Mouse (Mus musculus) retina, postnatal 7 days (tissue): ENCODE results near the gene Ovca2.

ENCODE experiments used
- DNase-seq: peaks from one replicate; pipeline ENCODE4 v3.0.0-alpha.2; 2012; ENCODE audit warnings: low read depth, low spot score

Ovca2 gene

DNA sequence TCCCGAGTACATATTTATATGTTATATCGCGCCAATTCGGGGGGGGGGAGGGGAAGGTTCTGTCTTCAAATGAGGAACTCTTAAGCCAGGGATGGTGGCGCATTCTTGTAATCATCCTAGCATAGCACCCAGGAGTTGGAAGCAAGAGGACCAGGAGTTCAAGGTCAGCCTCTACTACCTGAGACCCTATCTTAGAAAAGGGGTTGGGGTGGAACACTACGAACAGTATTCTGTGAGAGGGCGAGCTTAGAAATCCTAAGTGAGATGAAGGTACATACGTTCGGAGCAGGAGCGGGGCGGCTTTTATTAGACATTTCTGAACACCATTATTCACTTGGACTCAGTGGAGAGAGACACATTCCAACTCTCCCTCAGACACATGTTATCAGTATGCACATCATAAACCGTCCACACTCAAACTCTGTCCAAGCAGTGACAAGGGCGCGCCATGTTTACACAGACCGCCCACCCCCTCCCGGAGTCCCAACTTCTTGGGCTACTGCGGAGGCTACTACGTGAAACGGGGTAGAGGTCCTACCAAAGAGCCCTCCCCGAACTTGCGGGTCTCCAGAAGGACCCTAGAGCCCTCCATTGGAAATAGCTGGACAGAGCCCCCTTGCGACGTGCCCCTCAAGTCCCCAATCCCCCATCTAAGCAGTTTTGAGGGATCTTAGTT is 9.1 kb downstream of the Ovca2 start, which contains the start of gene Hic1:
Gene Hic1 (minus strand): TSS at position 115 of the 676 bp plus-strand sequence.
- no peak for DNase-seq

GRCm38 (mm10) chr11:75168590-75169361 is 9.9 kb downstream of the Ovca2 start:
- no peak for DNase-seq

DNA sequence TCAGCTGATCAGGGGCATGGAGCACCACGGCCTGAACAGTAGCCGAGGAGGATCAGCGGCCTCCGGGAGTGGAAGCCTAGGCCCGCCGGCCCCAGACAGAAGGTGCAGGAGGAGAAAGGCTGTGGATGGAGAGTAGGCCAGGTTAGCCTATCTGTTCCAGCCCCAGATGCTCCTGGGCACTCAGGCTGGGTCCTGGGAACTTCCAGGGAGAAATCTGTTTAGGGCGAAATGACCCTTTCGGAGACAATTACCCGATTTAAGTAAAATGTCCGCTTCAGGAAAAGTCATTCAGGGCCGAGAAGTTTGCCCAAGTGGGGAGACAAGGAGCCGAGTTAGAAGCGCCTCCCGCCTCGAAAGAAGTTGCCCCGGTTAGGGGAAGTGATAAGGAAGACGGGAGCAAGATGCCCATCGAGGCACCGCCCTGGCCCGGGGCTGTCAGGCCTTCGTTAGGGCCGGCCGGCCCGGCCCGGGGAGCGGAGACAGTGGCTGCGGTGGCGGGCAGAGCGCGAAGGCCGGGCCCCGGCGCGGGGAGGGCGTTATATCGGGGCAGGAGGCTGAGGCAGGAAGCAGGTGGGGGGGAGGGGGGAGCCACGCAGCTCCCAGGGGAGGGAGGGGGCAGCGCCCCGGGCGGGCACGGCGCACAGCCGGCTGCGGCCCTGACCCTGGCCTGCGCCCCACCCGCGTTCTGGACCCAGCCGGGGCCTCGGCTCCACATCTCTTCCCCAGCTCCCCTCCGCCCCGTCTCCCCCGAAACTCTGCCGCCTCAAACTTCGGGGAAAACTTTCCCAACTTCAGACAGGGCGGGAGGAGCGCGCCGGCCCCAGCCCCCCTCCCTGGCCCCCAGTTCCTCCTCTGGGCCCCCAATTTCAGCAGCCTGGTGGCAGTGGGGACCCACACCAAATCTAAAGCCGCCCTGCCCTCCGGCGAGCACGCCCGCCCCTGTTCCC is 10.7 kb downstream of the Ovca2 start:
- DNase-seq, result no peak

DNA sequence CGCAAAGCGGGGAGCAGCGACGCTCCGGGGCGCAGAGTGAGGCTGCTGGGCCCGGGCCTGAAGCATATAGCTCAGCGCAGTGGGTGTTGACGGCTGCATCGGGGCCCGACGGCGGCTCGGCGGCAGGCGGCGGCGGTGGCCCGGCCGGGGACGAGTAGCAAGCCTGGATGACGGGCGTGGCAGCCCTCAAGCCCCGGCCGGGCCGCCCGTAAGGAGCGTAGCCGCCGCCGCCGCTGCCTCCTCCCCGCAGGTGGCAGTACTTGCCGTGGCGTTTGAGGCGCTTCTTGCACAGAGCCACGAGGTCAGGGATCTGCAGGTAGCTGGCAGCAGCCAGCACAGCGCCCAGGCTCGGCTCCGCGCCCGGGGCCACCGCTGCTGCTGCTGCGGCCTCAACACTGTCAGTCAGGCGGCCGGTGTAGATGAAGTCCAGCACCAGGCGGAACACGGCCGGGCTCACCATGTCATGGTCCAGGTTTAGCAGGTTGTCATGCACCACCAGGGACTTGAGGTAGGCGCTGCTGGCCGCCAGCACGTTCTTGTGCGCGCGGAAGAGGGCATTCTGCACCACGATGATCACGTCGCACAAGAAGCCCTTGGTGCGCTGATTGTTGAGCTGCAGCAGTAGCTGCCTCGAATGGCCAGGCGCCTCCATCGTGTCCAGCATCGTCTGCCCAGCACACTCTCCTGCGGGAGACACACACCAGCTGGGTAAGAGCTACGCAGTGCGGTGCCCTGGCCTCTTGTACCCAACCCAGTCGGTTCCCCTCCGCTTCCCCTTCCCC is 11.6 kb downstream of the Ovca2 start:
- no peak for DNase-seq

- DNase-seq, result no peak
These were observed 12.3 kb downstream of the Ovca2 start for GRCm38 (mm10) chr11:75166193-75166842.

- DNase-seq, result no peak
These were observed 13.0 kb downstream of the Ovca2 start for GRCm38 (mm10) chr11:75165441-75166192.

DNA sequence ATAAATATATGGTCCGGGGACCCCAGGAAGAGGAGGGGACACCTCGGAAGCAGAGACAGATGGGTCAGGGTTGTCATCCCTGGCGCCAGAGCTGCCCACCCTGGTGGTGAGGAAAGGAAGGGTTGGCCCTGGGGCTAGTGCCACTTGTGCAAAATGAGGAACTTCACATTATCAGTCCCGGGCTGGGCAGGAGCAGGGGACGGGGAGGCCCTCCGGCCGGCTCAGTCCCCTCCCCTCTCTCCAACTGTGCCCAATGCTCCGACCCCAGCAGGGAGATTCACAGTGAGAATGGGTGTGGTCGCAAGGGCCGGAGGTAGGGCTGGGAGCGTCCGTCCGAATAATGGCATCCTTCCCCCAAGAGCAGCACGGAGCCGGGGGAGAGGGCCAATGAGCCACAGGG is 13.9 kb downstream of the Ovca2 start:
- DNase-seq, result no peak

GRCm38 (mm10) chr11:75164051-75164450 is 14.6 kb downstream of the Ovca2 start:
- no peak for DNase-seq

DNA sequence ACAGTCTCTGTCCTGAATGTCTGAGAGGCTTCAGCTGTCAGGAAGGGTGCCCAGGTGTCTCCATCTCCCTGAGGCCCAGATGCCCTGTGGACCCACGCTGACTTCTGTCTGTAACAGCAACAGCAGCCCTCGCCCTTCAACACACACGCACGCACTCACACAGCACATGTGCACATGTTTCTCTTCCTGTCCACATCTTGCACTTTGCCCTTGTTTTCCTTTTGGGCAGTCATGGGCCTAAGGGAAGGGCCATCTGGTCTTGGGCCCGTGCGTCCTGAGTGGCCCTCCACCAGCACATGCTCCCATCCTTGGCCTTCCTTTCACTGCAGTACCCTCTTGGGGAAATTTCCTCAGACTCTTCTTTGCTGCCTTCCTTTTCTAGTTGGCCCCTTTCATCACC is 15.3 kb downstream of the Ovca2 start:
- DNase-seq, result no peak

- no peak for DNase-seq
These were observed 16.0 kb downstream of the Ovca2 start for GRCm38 (mm10) chr11:75162591-75163080.

- DNase-seq, result no peak
These were observed 17.1 kb downstream of the Ovca2 start for GRCm38 (mm10) chr11:75161417-75162008.

DNA sequence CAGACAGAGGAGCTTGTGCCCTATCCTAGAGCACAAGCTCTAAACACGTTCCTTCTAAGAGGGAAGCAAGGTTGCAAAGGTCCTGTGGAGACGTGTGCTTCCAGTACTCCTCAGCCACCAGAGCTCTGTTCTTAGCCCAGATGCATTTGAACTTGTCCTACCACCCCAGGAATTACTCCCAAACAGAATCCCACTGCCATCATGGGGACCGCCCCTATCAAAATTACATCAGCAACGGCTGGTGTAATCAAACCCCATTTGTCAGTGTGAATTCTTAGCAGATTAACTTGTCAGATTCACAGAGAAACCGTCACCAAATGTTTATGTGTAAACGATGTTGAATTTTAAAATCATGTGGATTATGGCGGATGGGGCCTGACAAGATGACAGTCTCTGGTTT is 17.7 kb downstream of the Ovca2 start:
- DNase-seq, result no peak

DNA sequence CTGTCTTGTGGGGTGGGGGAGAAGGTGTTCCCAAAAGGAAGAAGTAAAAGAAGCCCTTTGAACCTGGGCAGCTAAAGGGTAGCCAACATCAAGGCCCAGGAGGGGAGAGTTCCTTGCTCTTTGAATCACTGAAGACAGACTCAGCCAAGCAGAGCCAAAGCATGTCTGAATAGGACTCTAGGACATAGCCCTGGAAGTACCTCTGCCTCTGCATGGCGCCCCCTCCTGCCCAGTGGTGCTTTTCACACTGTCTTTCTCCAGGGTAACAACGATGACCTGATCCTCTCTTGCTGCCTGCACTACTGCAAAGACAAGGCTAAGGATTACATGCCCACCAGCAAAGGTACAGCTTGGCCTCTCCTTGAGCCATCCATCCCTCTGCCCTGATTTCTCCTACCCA is 19.1 kb downstream of the Ovca2 start:
- no peak for DNase-seq

GRCm38 (mm10) chr11:75158432-75158831 is 20.2 kb downstream of the Ovca2 start:
- DNase-seq, result no peak

- no peak for DNase-seq
These were observed 20.7 kb downstream of the Ovca2 start for GRCm38 (mm10) chr11:75157901-75158300.

DNA sequence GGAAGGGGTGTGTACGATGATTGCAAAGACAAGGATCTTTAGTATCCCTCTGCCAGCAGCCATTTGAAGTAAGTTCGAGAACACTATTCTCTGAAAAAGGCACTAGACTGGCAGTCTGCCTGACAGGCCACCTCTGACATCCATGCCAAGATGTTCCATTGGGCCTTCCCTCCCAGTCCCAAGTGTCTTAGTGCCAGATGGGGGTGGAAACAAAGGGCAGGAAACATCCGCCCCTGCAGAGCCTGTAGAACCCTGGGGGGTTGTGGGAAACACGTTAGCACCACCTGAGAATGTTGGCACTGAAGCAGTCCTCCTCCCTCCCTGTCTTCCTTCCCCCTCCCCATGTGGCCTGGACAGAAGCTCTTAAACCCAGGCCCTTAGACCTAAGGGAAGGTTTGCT is 21.6 kb downstream of the Ovca2 start:
- DNase-seq, result no peak

- DNase-seq, result no peak
These were observed 22.2 kb downstream of the Ovca2 start for GRCm38 (mm10) chr11:75156416-75156815.

GRCm38 (mm10) chr11:75155985-75156384 is 22.6 kb downstream of the Ovca2 start:
- no peak for DNase-seq

- no peak for DNase-seq
These were observed 24.5 kb downstream of the Ovca2 start for GRCm38 (mm10) chr11:75154053-75154585.
